Comparison of ENCODE assay signal across 22 mouse cellular contexts in genomic region chr5:140258035-140258434, GRCm38 (mm10).
DNase-seq lines count a peak whose midpoint lies in the region; ATAC-seq and TF ChIP-seq lines count a peak whose summit lies in the region.
"Had no signal": no experiment of that assay in that cellular context is flagged by ENCODE, and none has a peak within 500 bp of the region (broad histone marks: within the 10 kb centered on the region; RNA-seq: fewer than 3 reads in every experiment).

No protein-coding gene starts in this region.

- no peaks in the 10 kb centered on the region for H3K9me3 ChIP-seq in heart, embryonic 12.5 days (replicated peaks)
- H3K9me3 ChIP-seq in midbrain, embryonic 15.5 days, result no peaks in the 10 kb centered on the region
- H3K9me3 ChIP-seq: embryonic facial prominence, embryonic 12.5 days; embryonic facial prominence, embryonic 15.5 days; heart, embryonic 13.5 days; hindbrain, embryonic 12.5 days; hindbrain, embryonic 15.5 days had no signal

- DNase-seq in heart, adult 2 months, result no peak
- peak; percentile 59 for DNase-seq in thymus, postnatal 0 days (ENCODE audit: low spot score)
- peak; percentile 37 to 48 for DNase-seq in thymus, postnatal 10 days (ENCODE audit: low spot score in 2 of 2)
- peak; percentile 52 for DNase-seq in thymus, postnatal 4 days
- DNase-seq: adrenal gland, adult 2 months; adrenal gland, postnatal 14 days; cerebellum, adult 11 months; cerebellum, adult 2 months; cerebellum, adult 9-11 months; cerebellum, postnatal 25 days; forebrain, postnatal 0 days; gastrocnemius, postnatal 36 days; heart, postnatal 14 days had no signal

- WGBS in heart, adult 2 months, result 91% methylated on average over 3 of the region's 3 CpGs
- WGBS in heart, embryonic 12.5 days, result 86% methylated on average over 3 of the region's 3 CpGs
- WGBS in midbrain, embryonic 15.5 days, result 97% methylated on average over 3 of the region's 3 CpGs

- H3K4me2 ChIP-seq in heart, embryonic 12.5 days, result no peak overlapping the region
- H3K4me2 ChIP-seq in midbrain, embryonic 15.5 days, result no peak overlapping the region
- H3K4me2 ChIP-seq: embryonic facial prominence, embryonic 12.5 days; embryonic facial prominence, embryonic 15.5 days; heart, embryonic 13.5 days; hindbrain, embryonic 12.5 days; hindbrain, embryonic 15.5 days had no signal

- no peak for TF ChIP-seq POLR2A in heart, adult 2 months (IDR thresholded peaks at IDR 0.05; ENCODE audit: insufficient read depth, low read depth, low read length)

- H3K4me1 ChIP-seq in heart, adult 2 months (ENCODE audit: control insufficient read depth, insufficient read depth, low read length), result no peaks in the 10 kb centered on the region; the same call in 1 of the 2 replicates
- H3K4me1 ChIP-seq in heart, embryonic 12.5 days (replicated peaks), result no peaks in the 10 kb centered on the region
- no peaks in the 10 kb centered on the region for H3K4me1 ChIP-seq in midbrain, embryonic 15.5 days
- H3K4me1 ChIP-seq: embryonic facial prominence, embryonic 12.5 days; embryonic facial prominence, embryonic 15.5 days; heart, embryonic 13.5 days; hindbrain, embryonic 15.5 days had no signal

- no peak for TF ChIP-seq EP300 in heart, adult 2 months (IDR thresholded peaks at IDR 0.05; ENCODE audit: insufficient read depth, low read depth, low read length)

- H3K27me3 ChIP-seq in heart, adult 2 months (ENCODE audit: control insufficient read depth, insufficient read depth, low read length), result no peaks in the 10 kb centered on the region
- H3K27me3 ChIP-seq in heart, embryonic 12.5 days (replicated peaks), result peaks cover 77% of the 10 kb centered on the region
- no peaks in the 10 kb centered on the region for H3K27me3 ChIP-seq in midbrain, embryonic 15.5 days (replicated peaks)
- H3K27me3 ChIP-seq: embryonic facial prominence, embryonic 12.5 days; embryonic facial prominence, embryonic 15.5 days; hindbrain, embryonic 12.5 days; hindbrain, embryonic 15.5 days had no signal

- intact Hi-C loops in heart, adult 2 months (cut with DNase I), result no loop called here

- H3K36me3 ChIP-seq in heart, adult 2 months (ENCODE audit: control insufficient read depth, insufficient read depth, low read length), result no peaks in the 10 kb centered on the region
- peaks cover 16% of the 10 kb centered on the region; the same call in 1 of the 2 replicates for H3K36me3 ChIP-seq in heart, embryonic 12.5 days
- H3K36me3 ChIP-seq in midbrain, embryonic 15.5 days (replicated peaks), result no peaks in the 10 kb centered on the region
- H3K36me3 ChIP-seq: hindbrain, embryonic 15.5 days had no signal

- H3K4me3 ChIP-seq in heart, adult 2 months, result no peak overlapping the region
- H3K4me3 ChIP-seq in heart, embryonic 12.5 days, result no peak overlapping the region
- no peak overlapping the region for H3K4me3 ChIP-seq in midbrain, embryonic 15.5 days
- H3K4me3 ChIP-seq: embryonic facial prominence, embryonic 12.5 days; embryonic facial prominence, embryonic 15.5 days; heart, embryonic 13.5 days; hindbrain, embryonic 12.5 days; hindbrain, embryonic 15.5 days had no signal

- no peak for ATAC-seq in heart, embryonic 12.5 days (ENCODE audit: insufficient number of reproducible peaks, low FRiP score)
- no peak for ATAC-seq in midbrain, embryonic 15.5 days (replicated peaks)
- ATAC-seq: CD4-positive, CD25-positive, alpha-beta regulatory T cell, adult 4 months; forebrain, embryonic 14.5 days had no signal

- no peak overlapping the region for H3K9ac ChIP-seq in heart, adult 2 months (ENCODE audit: low read depth, low read length)
- H3K9ac ChIP-seq in heart, embryonic 12.5 days, result no peak overlapping the region
- H3K9ac ChIP-seq in midbrain, embryonic 15.5 days, result no peak overlapping the region
- H3K9ac ChIP-seq: embryonic facial prominence, embryonic 12.5 days; embryonic facial prominence, embryonic 15.5 days; forebrain, postnatal 0 days; heart, embryonic 13.5 days; hindbrain, embryonic 12.5 days; hindbrain, embryonic 15.5 days had no signal

- peak overlapping the region; percentile 22; the same call in 1 of the 2 replicates for H3K27ac ChIP-seq in heart, adult 2 months
- H3K27ac ChIP-seq in heart, embryonic 12.5 days (ENCODE audit: poor library complexity, severe bottlenecking), result no peak overlapping the region
- H3K27ac ChIP-seq in midbrain, embryonic 15.5 days, result no peak overlapping the region
- H3K27ac ChIP-seq: embryonic facial prominence, embryonic 12.5 days; embryonic facial prominence, embryonic 15.5 days; heart, embryonic 13.5 days; hindbrain, embryonic 12.5 days; hindbrain, embryonic 15.5 days had no signal

- no peaks in the 10 kb centered on the region for H3K79me2 ChIP-seq in heart, adult 2 months (replicated peaks; ENCODE audit: control insufficient read depth, insufficient read depth, low read length)

- no peak for TF ChIP-seq CTCF in heart, adult 2 months (IDR thresholded peaks at IDR 0.05)

Comparison
In these comparisons a context has a peak if more than half of its experiments do, and no peak if none do; other contexts are left out.
1. DNase-seq: peak in thymus, postnatal 0 days (single experiment), thymus, postnatal 10 days (2 of 2) and thymus, postnatal 4 days (single experiment); none in heart, adult 2 months (0 of 2).